Mouse (Mus musculus) telencephalon, adult 2 months (tissue): Measurements from ENCODE around the gene Srp14.

Source experiments
- DNase-seq: peaks from one replicate; pipeline ENCODE4 v3.0.0-alpha.2; 2011; ENCODE audit warnings: low read depth, low spot score

Srp14 gene

DNA sequence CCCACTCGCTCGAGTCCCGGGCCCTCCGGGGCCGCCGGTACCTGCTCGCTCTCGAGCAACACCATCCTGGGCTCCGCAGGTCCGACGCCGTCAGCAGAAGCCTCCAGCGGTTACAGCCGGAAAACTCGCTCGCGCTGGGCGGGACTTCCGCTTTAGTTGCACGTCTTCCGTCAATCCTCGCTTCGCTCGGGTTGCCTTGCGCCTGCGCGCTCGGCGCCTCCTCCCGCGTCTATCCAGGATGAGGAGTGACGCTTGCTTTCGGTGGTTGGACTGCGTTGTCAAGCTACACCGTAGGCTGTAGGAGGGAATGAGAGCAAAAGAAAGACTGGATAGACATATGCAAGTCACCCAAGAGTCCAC, at the start of gene Srp14:
TSS of gene Srp14 (minus strand) at position 162 of the 360 bp plus-strand sequence.
- DNase-seq = peak; percentile 95

GRCm38 (mm10) chr2:118526545-118526944, 47.0 kb upstream of the Srp14 start:
- no peak for DNase-seq

DNA sequence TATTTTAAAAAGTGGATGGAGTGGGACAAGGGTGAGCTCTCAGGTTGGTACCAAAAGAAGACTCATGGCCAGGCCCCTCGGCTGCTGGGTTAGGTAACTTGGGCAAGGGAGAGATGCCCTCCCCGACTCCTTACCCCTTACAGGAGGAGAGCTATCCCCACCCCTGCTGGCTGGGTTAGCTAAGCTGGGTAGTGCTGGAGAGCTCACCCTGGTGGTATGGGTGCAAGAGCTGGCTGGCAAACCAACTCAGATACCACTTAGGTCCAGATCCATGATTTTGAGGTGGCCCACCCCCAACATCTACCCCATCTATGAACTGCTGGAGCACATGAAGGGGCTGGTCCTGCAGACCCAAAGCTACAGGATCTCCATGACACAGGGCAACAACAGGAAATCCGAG, 45.3 kb upstream of the Srp14 start:
- no peak for DNase-seq

DNA sequence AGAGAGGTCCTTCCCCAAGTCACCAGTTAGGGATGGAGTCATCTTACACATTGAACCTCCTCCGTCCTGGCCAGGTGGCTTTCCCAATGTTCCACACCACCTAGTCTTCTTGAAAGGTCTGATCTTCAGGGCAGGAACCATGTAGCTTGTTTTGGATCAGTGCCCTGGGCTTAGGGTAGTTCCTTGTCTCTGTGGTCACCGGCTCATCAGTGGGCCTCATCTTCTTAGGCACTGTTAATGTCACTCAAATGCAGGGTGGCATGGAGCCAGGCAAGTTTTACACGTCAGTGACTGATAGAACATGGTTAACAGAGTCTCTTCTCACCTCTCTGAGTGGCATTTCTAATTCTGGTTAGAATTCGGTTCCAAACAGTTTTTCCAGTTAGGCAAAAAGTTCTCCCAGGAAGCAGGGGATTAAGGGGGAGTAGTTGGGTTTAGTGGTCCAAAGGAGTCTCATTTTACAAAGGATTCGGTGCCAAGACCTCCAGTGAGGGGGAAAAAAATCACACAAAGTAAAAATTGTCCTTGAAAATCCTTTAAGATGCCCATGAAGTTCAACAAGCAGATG, 43.7 kb upstream of the Srp14 start:
- no peak for DNase-seq

- no peak for DNase-seq
These were observed 42.8 kb upstream of the Srp14 start for GRCm38 (mm10) chr2:118522265-118522664.

GRCm38 (mm10) chr2:118520042-118520933, 40.8 kb upstream of the Srp14 start:
- DNase-seq = no peak

GRCm38 (mm10) chr2:118512418-118513377, 33.2 kb upstream of the Srp14 start:
- no peak for DNase-seq

DNA sequence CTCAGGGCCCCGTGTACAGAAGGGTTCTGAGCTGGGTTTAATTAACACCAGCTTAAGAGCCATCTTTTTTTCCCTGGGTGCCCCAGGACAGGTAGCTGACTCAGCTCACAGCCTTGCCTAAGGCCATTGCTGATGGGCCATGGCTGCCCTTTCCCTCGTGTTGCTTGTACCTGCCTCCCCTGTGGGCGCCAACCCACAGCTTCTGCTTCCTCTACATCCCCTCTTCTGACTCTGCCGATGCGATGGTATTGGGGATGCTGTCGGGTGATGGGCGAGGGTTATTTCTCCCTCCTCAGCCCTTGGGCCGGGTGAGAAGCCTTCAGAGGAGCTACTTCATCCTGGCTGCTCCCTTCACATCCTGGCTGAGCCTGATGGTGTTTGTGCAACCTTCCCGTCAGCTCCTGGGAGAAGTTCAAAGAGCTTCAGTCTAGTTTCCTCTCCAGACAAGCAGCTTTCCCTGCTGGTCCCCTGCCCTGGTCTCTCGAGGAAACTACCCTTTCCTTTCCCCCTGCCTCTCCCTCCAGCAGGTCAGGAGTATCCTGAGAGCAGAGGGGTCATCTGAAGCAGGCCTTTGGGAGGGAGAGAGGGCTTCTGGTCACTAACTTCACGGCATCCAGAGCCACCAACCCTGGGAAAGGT, 32.4 kb upstream of the Srp14 start:
- DNase-seq = no peak

- peak; percentile 48 for DNase-seq
These were observed 31.2 kb upstream of the Srp14 start for GRCm38 (mm10) chr2:118510447-118511310.

- DNase-seq = no peak
These were observed 30.4 kb upstream of the Srp14 start for GRCm38 (mm10) chr2:118509688-118510446.

GRCm38 (mm10) chr2:118507126-118507525, 27.6 kb upstream of the Srp14 start:
- no peak for DNase-seq

DNA sequence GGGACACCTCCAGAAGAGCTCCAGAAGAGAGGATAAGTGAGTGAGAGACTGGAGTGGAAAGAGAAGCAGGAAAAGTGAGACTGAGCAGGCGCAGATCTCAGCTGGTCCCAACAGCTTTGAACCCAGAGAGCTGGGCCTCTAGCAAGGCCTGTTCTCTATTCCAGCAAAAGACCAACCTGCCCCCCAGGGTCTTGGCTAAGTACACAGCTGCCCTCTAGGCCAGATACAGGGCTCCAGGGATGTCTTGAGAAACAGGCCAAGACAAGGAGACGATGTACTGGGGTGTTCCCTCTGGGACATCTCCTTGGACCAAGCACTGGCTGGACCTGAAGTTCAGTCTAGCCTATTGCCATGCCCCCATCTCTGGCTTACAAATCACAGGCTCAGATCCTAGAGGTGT, 20.7 kb upstream of the Srp14 start:
- no peak for DNase-seq

GRCm38 (mm10) chr2:118499135-118499961, 19.8 kb upstream of the Srp14 start:
- DNase-seq = no peak

DNA sequence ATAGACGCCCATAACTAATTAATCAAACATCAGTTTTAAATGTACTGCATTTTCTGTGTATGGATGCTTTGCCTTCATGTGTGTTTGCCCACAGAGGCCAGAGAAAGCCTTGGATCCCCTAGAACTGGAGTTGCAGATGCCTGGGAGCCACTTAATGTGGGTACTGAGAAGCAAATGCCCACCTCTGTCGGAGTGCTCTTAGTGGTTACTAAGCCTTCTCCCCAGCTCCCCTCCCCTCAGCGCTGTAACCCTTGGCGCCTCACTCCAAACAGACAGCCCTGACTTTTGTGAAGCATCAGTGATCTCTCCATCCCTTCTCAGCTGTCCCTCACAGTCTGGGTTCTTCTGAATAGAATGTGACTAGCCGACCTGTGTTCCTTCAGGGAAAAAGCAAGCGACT, 19.0 kb upstream of the Srp14 start:
- DNase-seq = no peak

GRCm38 (mm10) chr2:118497890-118498289, 18.4 kb upstream of the Srp14 start:
- no peak for DNase-seq

DNA sequence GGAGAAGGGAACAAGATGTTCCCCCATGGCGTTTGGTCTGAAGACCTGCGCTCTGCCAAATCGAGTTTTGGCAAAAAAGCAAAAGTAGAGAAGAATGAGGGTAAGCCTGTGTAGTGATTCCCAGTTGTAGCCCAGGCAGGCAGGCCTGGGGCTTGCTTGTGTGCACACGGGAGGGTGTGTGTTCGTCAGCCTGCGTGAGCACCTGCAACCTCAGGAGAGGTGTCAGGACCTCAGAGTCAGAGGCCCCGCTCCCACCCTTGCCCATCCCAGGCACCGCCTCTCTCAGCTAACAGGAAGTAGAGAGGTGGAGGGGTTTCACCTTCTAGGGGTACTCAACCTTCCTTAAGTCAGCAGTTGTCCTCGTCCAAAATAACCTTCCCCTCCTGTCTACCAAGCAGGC, 15.5 kb upstream of the Srp14 start:
- DNase-seq = no peak

DNA sequence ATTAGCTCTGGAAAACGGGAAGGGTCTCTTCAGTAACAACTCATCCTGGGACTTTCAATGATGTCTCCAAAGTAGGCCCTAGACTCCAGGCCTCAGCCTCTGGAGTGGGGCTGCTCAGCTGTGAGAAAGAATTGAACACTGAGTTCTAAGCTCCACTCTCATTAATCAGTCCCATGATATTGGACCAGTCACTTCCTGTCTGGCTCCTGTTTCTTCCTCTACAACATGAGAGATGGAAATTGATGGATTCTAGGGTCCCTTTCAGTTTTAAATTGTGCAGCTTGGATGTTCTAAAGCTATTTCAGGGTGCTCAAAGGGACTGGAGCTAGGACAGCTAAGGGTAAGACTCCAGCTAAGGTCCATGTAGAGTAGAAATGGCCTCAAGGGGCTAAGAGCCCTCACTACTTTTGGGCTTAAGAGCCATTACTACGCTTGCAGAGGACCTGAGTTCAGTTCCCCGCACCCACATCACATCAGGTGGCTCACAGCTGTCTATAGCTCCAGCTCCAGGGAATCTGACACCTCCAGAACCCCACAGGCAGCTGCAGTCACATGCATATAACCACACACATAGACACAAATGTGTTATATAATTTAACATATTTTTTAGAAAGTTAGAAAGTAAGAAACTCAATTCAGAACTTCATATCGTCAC, 12.4 kb upstream of the Srp14 start:
- DNase-seq = no peak

DNA sequence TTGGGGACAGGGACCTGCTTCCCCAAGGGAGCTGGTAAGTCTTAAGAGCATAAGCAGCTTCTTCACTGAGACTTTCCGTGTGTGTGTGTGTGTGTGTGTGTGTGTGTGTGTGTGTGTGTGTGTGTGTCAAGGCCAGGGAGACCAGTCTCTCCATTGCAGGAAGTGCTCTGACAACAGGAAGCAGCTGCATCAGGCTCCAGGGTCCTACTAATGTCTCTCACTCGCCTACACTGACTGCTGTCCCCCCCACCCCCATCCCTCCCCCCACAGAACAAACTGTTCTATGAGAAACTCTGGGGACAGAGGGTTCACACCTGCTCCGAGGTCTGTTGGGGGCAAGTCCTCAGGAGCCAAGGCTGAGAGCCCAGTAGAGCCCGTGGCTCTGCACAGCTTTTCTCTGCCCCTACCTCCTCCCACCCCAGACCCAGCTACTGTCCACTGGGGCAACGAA, 11.8 kb upstream of the Srp14 start:
- DNase-seq = no peak
